Mouse (Mus musculus) ZHBTc4 (cell line): ENCODE results near the gene Smim20.

Source experiments
- DNase-seq: peaks from one replicate; pipeline ENCODE4 v3.0.0-alpha.2; 2011; ENCODE audit warnings: low read depth, low spot score

Gene Smim20

GRCm38 (mm10) chr5:53266931-53267853, at the start of gene Smim20:
Gene Smim20 (plus strand): TSS chr5:53267083.
- DNase-seq, result peak; percentile 94

GRCm38 (mm10) chr5:53225434-53225833, 41.4 kb upstream of the Smim20 start:
- no peak for DNase-seq

GRCm38 (mm10) chr5:53230560-53230959, 36.3 kb upstream of the Smim20 start:
- DNase-seq, result no peak

GRCm38 (mm10) chr5:53235551-53235950, 31.3 kb upstream of the Smim20 start:
- no peak for DNase-seq

- DNase-seq, result no peak
Measured at GRCm38 (mm10) chr5:53236136-53236535, 30.7 kb upstream of the Smim20 start.

- no peak for DNase-seq
Measured at GRCm38 (mm10) chr5:53236749-53237148, 30.1 kb upstream of the Smim20 start.

GRCm38 (mm10) chr5:53238761-53239160, 28.1 kb upstream of the Smim20 start:
- DNase-seq, result no peak

GRCm38 (mm10) chr5:53239189-53239588, 27.7 kb upstream of the Smim20 start:
- no peak for DNase-seq

GRCm38 (mm10) chr5:53239831-53240440, 26.9 kb upstream of the Smim20 start:
- DNase-seq, result peak; percentile 10

- DNase-seq, result no peak
Measured at GRCm38 (mm10) chr5:53241109-53241508, 25.8 kb upstream of the Smim20 start.

GRCm38 (mm10) chr5:53241963-53242362, 24.9 kb upstream of the Smim20 start:
- no peak for DNase-seq

GRCm38 (mm10) chr5:53242865-53243499, 23.9 kb upstream of the Smim20 start:
- DNase-seq, result no peak

GRCm38 (mm10) chr5:53243933-53244332, 22.9 kb upstream of the Smim20 start:
- no peak for DNase-seq

- DNase-seq, result no peak
Measured at GRCm38 (mm10) chr5:53248499-53248898, 18.4 kb upstream of the Smim20 start.

- no peak for DNase-seq
Measured at GRCm38 (mm10) chr5:53249431-53250061, 17.3 kb upstream of the Smim20 start.

GRCm38 (mm10) chr5:53254154-53254553, 12.7 kb upstream of the Smim20 start:
- no peak for DNase-seq

GRCm38 (mm10) chr5:53254821-53255220, 12.1 kb upstream of the Smim20 start:
- DNase-seq, result no peak

- peak; percentile 30 for DNase-seq
Measured at GRCm38 (mm10) chr5:53258038-53258786, 8.7 kb upstream of the Smim20 start.

- no peak for DNase-seq
Measured at GRCm38 (mm10) chr5:53259894-53260293, 7.0 kb upstream of the Smim20 start.

GRCm38 (mm10) chr5:53261999-53262398, 4.9 kb upstream of the Smim20 start:
- DNase-seq, result peak; percentile 24

- DNase-seq, result no peak
Measured at GRCm38 (mm10) chr5:53264061-53264460, 2.8 kb upstream of the Smim20 start.
